Mouse (Mus musculus) MEL (cell line): ENCODE measurements around the gene Fabp2. TPM values are rescaled to one million over a fixed set of nuclear protein-coding genes. Genes with fewer than 3 reads are reported as not detected.

Source experiments
- DNase-seq: peaks from one replicate; pipeline ENCODE4 v3.0.0; 2011; ENCODE audit warnings: low read depth, low spot score
- H3K27ac ChIP-seq: 2 replicates; pipeline ENCODE4 v1.5.1; 2012; ENCODE audit warnings: low read depth, mild to moderate bottlenecking, control low read depth, low read length, moderate library complexity; ENCODE audit not compliant: control insufficient read depth
- H3K27me3 ChIP-seq, 2 experiments: fragments of 150-350 bp in 1 of 2; sonication (generic) in 1 of 2; 2 replicates each; pipeline ENCODE4 v1.6.1; 2012; ENCODE audit warnings: low read length in 2 of 2, mild to moderate bottlenecking in 2 of 2, improper control_type of control experiment in 1 of 2, moderate library complexity in 1 of 2; ENCODE audit not compliant: insufficient read depth in 2 of 2, control insufficient read depth in 1 of 2
- H3K36me3 ChIP-seq, 2 experiments: 2 replicates each; pipeline ENCODE4 v1.6.1; 2012 to 2014; ENCODE audit warnings: low read length in 2 of 2, improper control_type of control experiment in 1 of 2, inconsistent platforms in 1 of 2, mild to moderate bottlenecking in 1 of 2; ENCODE audit not compliant: insufficient read depth in 2 of 2, control insufficient read depth in 1 of 2
- H3K4me1 ChIP-seq, 2 experiments: fragments of 150-350 bp in 1 of 2; sonication (generic) in 1 of 2; 2 replicates each; pipeline ENCODE4 v1.6.1; 2012; ENCODE audit warnings: low read length in 2 of 2, improper control_type of control experiment in 1 of 2, mild to moderate bottlenecking in 1 of 2; ENCODE audit not compliant: insufficient read depth in 2 of 2, control insufficient read depth in 1 of 2
- H3K4me3 ChIP-seq, 2 experiments: fragments of 150-350 bp in 1 of 2; sonication (generic) in 1 of 2; 2 replicates each; pipeline ENCODE4 v1.5.1; 2012; ENCODE audit warnings: low read depth in 2 of 2, low read length in 2 of 2, mild to moderate bottlenecking in 2 of 2, moderate library complexity in 2 of 2, control low read depth in 1 of 2, improper control_type of control experiment in 1 of 2; ENCODE audit not compliant: control insufficient read depth in 1 of 2, insufficient read depth in 1 of 2
- H3K79me2 ChIP-seq: 2 replicates; pipeline ENCODE4 v1.6.1; 2012; ENCODE audit warnings: mild to moderate bottlenecking, low read length, moderate library complexity; ENCODE audit not compliant: control insufficient read depth, poor library complexity, insufficient read depth
- H3K9ac ChIP-seq: 2 replicates; pipeline ENCODE4 v1.6.1; 2012; ENCODE audit warnings: low read depth, mild to moderate bottlenecking, control low read depth, low read length, moderate library complexity; ENCODE audit not compliant: control insufficient read depth, poor library complexity, severe bottlenecking
- H3K9me3 ChIP-seq: fragments of 150-350 bp; sonication (generic); replicated peaks from 2 replicates; pipeline ENCODE4 v1.6.1; 2012; ENCODE audit warnings: mild to moderate bottlenecking, low read length, improper control_type of control experiment, moderate library complexity; ENCODE audit not compliant: insufficient read depth
- CTCF ChIP-seq, 3 experiments: IDR thresholded peaks in 2 of 3; conservative IDR thresholded peaks in 1 of 3; 2 replicates each; pipeline ENCODE4 v1.5.1; 2011 to 2012; ENCODE audit warnings: low read length in 3 of 3, low read depth in 2 of 3, mild to moderate bottlenecking in 2 of 3, improper control_type of control experiment in 1 of 3, inconsistent platforms in 1 of 3, mixed read lengths in 1 of 3, moderate library complexity in 1 of 3; ENCODE audit not compliant: control insufficient read depth in 1 of 3, insufficient read depth in 1 of 3, poor library complexity in 1 of 3, severe bottlenecking in 1 of 3
- EP300 ChIP-seq, 2 experiments: IDR thresholded peaks; 2 replicates each; pipeline ENCODE4 v1.6.1; 2011; ENCODE audit warnings: improper control_type of control experiment in 2 of 2, low read length in 2 of 2, low read depth in 1 of 2, mild to moderate bottlenecking in 1 of 2
- ETS1 ChIP-seq: IDR thresholded peaks from 2 replicates; pipeline ENCODE4 v1.6.1; 2012; ENCODE audit warnings: low read depth, mild to moderate bottlenecking, inconsistent platforms, low read length, improper control_type of control experiment, moderate library complexity
- GABPA ChIP-seq: IDR thresholded peaks from 2 replicates; pipeline ENCODE4 v1.6.1; 2012; ENCODE audit warnings: low read depth, mild to moderate bottlenecking, inconsistent platforms, low read length, improper control_type of control experiment, moderate library complexity
- GATA1 ChIP-seq: IDR thresholded peaks from 2 replicates; pipeline ENCODE4 v1.6.1; 2011; ENCODE audit warnings: low read depth, low read length, improper control_type of control experiment
- JUND ChIP-seq: IDR thresholded peaks from 2 replicates; pipeline ENCODE4 v1.6.1; 2011; ENCODE audit warnings: low read depth, mild to moderate bottlenecking, improper control_type of control experiment, low read length
- MAX ChIP-seq: IDR thresholded peaks from 2 replicates; pipeline ENCODE4 v1.6.1; 2011; ENCODE audit warnings: low read length, improper control_type of control experiment
- MAZ ChIP-seq: IDR thresholded peaks from 2 replicates; pipeline ENCODE4 v1.6.1; 2012; ENCODE audit warnings: low read depth, mild to moderate bottlenecking, inconsistent platforms, low read length, improper control_type of control experiment
- MYB ChIP-seq: IDR thresholded peaks from 2 replicates; pipeline ENCODE4 v1.6.1; 2011; ENCODE audit warnings: mild to moderate bottlenecking, low read depth, low read length, improper control_type of control experiment
- MYC ChIP-seq: IDR thresholded peaks from 2 replicates; pipeline ENCODE4 v1.6.1; 2011; ENCODE audit warnings: low read depth, mild to moderate bottlenecking, low read length, improper control_type of control experiment, moderate library complexity
- NELFE ChIP-seq: IDR thresholded peaks from 2 replicates; pipeline ENCODE4 v1.6.1; 2011; ENCODE audit warnings: low read depth, low read length, improper control_type of control experiment
- POLR2A ChIP-seq, 2 experiments: IDR thresholded peaks; 2 replicates each; pipeline ENCODE4 v1.6.1; 2011 to 2012; ENCODE audit warnings: low read length in 2 of 2, mild to moderate bottlenecking in 2 of 2, control low read depth in 1 of 2, improper control_type of control experiment in 1 of 2, low read depth in 1 of 2, moderate library complexity in 1 of 2; ENCODE audit not compliant: control insufficient read depth in 1 of 2, insufficient read depth in 1 of 2, poor library complexity in 1 of 2
- POLR2AphosphoS2 ChIP-seq: IDR thresholded peaks from 2 replicates; pipeline ENCODE4 v1.6.1; 2011; ENCODE audit warnings: low read length, improper control_type of control experiment
- POLR2AphosphoS5 ChIP-seq: IDR thresholded peaks from 2 replicates; pipeline ENCODE4 v1.6.1; 2012; ENCODE audit warnings: low read depth, borderline replicate concordance, mild to moderate bottlenecking, inconsistent platforms, low read length, moderate library complexity, mixed read lengths
- RAD21 ChIP-seq: IDR thresholded peaks from 2 replicates; pipeline ENCODE4 v1.6.1; 2011; ENCODE audit warnings: mild to moderate bottlenecking, low read depth, low read length, improper control_type of control experiment
- TAL1 ChIP-seq: IDR thresholded peaks from 2 replicates; pipeline ENCODE4 v1.6.1; 2012; ENCODE audit warnings: mild to moderate bottlenecking, inconsistent platforms, low read length, moderate library complexity, mixed read lengths
- UBTF ChIP-seq: IDR thresholded peaks from 2 replicates; pipeline ENCODE4 v1.6.1; 2012; ENCODE audit warnings: low read depth, mild to moderate bottlenecking, inconsistent platforms, low read length, improper control_type of control experiment, moderate library complexity, borderline replicate concordance; ENCODE audit not compliant: insufficient read depth
- USF2 ChIP-seq, 2 experiments: IDR thresholded peaks; 2 replicates each; pipeline ENCODE4 v1.6.1; 2011 to 2012; ENCODE audit warnings: improper control_type of control experiment in 2 of 2, low read length in 2 of 2, borderline replicate concordance in 1 of 2, inconsistent platforms in 1 of 2, low read depth in 1 of 2, mild to moderate bottlenecking in 1 of 2; ENCODE audit not compliant: insufficient read depth in 1 of 2
- ZMIZ1 ChIP-seq: IDR thresholded peaks from 2 replicates; pipeline ENCODE4 v1.6.1; 2012; ENCODE audit warnings: low read depth, mild to moderate bottlenecking, inconsistent platforms, low read length, improper control_type of control experiment, moderate library complexity
- polyA plus RNA-seq, 2 experiments: library from polyadenylated mRNA; stranded (reverse) in 1 of 2; unstranded in 1 of 2; fragments of >175 nt in 1 of 2; fragments of >200 nt in 1 of 2; gene quantifications; 2 replicates each; pipeline versions ENCODE4 v1.2.1 to v1.2.4; 2012; ENCODE audit warnings: low replicate concordance in 2 of 2, low read depth in 1 of 2; ENCODE audit not compliant: insufficient read length in 2 of 2, insufficient read depth in 1 of 2, missing spikeins in 1 of 2
- total RNA-seq: library from RNA; depleted of rRNA; stranded (reverse); fragments of 300-350 nt; gene quantifications from 2 replicates; pipeline ENCODE4 v1.2.3, GENCODE M21; 2012

Fabp2 gene
- total and polyA plus RNA-seq, 3 experiments, result not detected

DNA sequence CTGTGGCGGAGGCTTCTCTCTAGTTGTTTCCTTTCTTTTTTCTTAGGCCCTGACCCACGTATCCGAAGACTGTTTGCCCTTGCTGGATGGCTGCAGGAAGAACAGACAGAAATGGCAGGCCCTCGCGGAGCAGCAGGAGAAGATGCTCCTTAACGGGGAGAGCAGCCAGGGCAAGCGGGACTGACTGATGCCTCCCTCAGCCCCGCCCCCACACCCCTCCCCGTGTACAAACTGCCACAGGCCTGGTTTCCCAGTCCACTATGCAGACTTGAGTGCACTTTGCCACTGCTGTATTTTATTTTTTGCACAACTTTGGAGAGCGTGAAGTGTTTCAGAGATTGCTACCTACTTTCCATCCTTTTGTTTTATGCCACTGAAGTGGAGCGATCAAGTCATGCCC is 39.7 kb upstream of the Fabp2 start:
- H3K27ac ChIP-seq, result no peak overlapping the region
- no peaks in the 10 kb centered on the region for H3K79me2 ChIP-seq
- H3K4me3 ChIP-seq, result no peak overlapping the region
- no peak overlapping the region for H3K9ac ChIP-seq
- H3K27me3 ChIP-seq, result no peaks in the 10 kb centered on the region
- H3K4me1 ChIP-seq, result no peaks in the 10 kb centered on the region
- no peaks in the 10 kb centered on the region for H3K36me3 ChIP-seq
- DNase-seq, result no peak
- TF ChIP-seq POLR2A (IDR thresholded peaks at IDR 0.05; ENCODE audit: control insufficient read depth in 1 of 2, insufficient read depth in 1 of 2, low read depth in 1 of 2, low read length in 2 of 2, poor library complexity in 1 of 2) (no peak), TAL1 (no peak), UBTF (no peak), MAX (no peak), MYB (no peak), GABPA (no peak)
- no peaks in the 10 kb centered on the region for H3K9me3 ChIP-seq

DNA sequence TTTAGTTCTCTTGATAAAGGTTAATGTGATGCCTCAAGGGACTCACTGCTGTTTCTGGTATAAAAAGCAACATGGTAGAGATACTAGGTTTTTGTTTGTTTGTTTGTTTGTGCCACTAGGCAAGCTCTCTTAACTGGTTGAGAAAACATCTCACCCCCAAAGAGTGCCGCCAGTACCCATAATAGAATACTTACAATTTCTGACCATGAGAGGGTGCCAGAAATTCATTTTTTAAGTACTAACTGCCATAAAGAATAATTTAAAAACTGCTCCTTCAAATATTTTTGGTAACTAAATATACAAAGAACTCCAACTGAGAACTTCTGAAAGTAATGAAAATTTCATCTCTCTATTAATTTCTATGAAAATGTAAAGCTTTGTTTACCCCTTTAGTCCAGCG is 35.0 kb upstream of the Fabp2 start:
- Histone ChIP-seq H3K36me3 (no peaks in the 10 kb centered on the region), H3K4me3 (no peak overlapping the region), H3K27me3 (no peaks in the 10 kb centered on the region), H3K9ac (no peak overlapping the region), H3K9me3 (no peaks in the 10 kb centered on the region), H3K79me2 (no peaks in the 10 kb centered on the region), H3K27ac (no peak overlapping the region), H3K4me1 (no peaks in the 10 kb centered on the region)
- TF ChIP-seq ZMIZ1, result no peak
- no peak for TF ChIP-seq CTCF (IDR thresholded peaks at IDR 0.05 in 2 of 3, conservative IDR thresholded peaks at IDR 0.05 in 1 of 3; ENCODE audit: control insufficient read depth in 1 of 3, insufficient read depth in 1 of 3, low read depth in 2 of 3, low read length in 3 of 3, poor library complexity in 1 of 3, severe bottlenecking in 1 of 3)
- TF ChIP-seq POLR2AphosphoS5, result no peak
- no peak for TF ChIP-seq USF2 (IDR thresholded peaks at IDR 0.05; ENCODE audit: borderline replicate concordance in 1 of 2, insufficient read depth in 1 of 2, low read depth in 1 of 2, low read length in 2 of 2)
- TF ChIP-seq MAZ, result no peak
- TF ChIP-seq MYC, result no peak
- no peak for TF ChIP-seq NELFE
- TF ChIP-seq JUND, result no peak
- no peak for TF ChIP-seq ETS1
- TF ChIP-seq EP300 (IDR thresholded peaks at IDR 0.05; ENCODE audit: low read depth in 1 of 2, low read length in 2 of 2), result no peak
- no peak for TF ChIP-seq GATA1
- no peak for TF ChIP-seq POLR2AphosphoS2
- TF ChIP-seq RAD21, result no peak; the same call in 1 of the 2 replicates
- DNase-seq, result no peak
